Mouse (Mus musculus): ENCODE data around the gene Dek.

Dek gene

GRCm38 (mm10) chr13:47111185-47111584 lies 5.2 kb upstream of the Dek start:
- no peak for DNase-seq (ENCODE audit: low spot score)

DNA sequence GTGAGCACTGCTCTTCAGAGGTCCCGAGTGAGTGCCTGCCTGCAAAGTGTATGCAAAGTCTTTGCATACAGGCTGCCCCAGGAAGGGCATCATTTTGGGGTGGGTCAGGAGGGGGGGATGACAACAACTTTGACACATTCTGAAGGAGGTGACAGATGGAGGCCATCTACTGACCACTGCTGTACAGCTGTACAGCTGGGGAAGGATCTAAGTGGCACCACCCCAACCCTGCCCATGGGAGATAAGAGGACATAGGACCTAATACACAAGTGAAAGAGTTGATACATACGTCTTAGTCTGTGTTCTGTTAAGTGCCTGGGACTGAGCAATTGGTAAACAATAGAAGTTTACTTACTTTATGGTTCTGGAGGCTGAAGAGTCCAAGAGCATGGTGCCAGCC lies 3.2 kb upstream of the Dek start:
- DNase-seq (ENCODE audit: low spot score): no peak

- DNase-seq (ENCODE audit: low spot score): no peak
Measured at GRCm38 (mm10) chr13:47106580-47106888, 533 bp upstream of the Dek start.

GRCm38 (mm10) chr13:47104856-47105541 lies 1.0 kb downstream of the Dek start:
- no peak for DNase-seq (ENCODE audit: low spot score)

GRCm38 (mm10) chr13:47104146-47104545 lies 1.9 kb downstream of the Dek start:
- no peak for DNase-seq (ENCODE audit: low spot score)

DNA sequence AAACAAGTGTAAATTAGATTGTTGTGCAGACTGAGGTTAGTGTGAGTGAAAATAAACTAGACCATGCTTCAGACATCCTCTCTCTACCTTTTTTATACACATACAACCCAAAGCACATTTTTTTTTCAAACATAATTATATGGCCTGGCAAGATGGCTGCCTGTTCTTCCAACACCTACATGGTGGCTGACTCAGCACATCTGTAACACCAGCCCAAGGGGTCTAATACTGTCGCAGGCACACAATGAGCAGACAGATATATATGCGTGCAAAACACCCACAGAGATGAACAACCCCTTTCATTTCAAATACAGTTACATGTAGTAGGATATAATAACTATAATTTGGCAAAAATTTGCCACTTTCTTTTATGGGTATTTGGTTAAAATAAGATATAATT lies 5.4 kb downstream of the Dek start:
- DNase-seq (ENCODE audit: low spot score): no peak

- DNase-seq (ENCODE audit: low spot score): no peak
Measured at GRCm38 (mm10) chr13:47099265-47099664, 6.7 kb downstream of the Dek start.

DNA sequence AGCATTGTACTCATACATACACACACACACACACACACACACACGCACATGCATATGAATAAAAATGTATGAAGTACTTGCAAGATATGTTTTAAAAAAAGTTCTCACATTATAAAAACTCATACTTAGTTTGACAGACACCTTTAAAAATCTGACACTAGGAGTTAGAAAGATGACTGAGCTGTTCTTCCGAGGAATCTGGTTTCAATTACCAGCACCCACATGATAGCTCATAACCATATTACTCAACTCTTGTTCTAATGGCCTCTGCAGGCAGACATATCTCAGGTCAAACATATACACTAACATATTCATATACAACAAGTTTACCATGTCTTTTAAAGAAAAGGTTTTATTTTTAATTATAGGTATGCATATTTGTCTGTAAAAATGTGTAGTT lies 9.4 kb downstream of the Dek start:
- no peak for DNase-seq (ENCODE audit: low spot score)

DNA sequence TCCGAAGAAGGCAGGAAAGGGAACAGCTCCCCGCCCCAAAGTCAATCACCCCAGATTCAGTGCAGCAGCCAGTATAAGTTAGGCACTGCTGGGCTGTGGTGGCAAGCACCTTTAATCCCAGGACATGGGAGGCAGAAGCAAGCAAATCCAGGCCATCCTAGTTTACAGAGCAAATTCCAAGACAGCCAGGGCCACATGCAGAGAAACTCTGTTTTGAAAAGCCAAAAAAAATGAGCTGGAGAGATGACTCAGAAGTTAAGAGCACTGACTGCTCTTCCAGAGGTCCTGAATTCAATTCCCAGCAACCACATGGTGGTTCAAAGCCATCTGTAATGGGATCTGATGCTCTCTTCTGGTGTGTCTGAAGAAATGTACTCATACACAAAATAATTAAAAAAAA lies 12.2 kb downstream of the Dek start:
- no peak for DNase-seq (ENCODE audit: low spot score)

DNA sequence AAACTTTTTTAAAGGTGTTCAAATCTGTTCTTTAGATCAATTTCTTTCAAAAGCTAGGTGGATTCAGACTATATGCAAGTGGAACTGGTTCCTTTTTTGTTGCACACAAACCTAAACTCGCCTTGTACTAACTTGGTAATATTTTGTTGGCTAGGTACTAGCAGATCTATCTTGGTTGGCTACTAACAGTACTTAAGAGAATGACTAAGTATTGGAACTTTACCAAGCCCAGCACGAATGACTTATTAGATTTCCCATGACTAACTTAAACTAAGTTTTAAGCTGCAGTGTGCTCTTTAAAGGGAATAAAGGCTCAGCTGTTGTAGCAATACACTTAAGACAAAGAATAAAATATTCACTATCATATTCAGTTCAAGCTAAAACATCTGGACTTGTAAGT lies 16.7 kb downstream of the Dek start:
- DNase-seq (ENCODE audit: low spot score): no peak

GRCm38 (mm10) chr13:47088433-47088832 lies 17.6 kb downstream of the Dek start:
- no peak for DNase-seq (ENCODE audit: low spot score)

GRCm38 (mm10) chr13:47080905-47081505 lies 25.0 kb downstream of the Dek start:
- DNase-seq (ENCODE audit: low spot score): no peak

GRCm38 (mm10) chr13:47078799-47079198 lies 27.2 kb downstream of the Dek start:
- no peak for DNase-seq (ENCODE audit: low spot score)

DNA sequence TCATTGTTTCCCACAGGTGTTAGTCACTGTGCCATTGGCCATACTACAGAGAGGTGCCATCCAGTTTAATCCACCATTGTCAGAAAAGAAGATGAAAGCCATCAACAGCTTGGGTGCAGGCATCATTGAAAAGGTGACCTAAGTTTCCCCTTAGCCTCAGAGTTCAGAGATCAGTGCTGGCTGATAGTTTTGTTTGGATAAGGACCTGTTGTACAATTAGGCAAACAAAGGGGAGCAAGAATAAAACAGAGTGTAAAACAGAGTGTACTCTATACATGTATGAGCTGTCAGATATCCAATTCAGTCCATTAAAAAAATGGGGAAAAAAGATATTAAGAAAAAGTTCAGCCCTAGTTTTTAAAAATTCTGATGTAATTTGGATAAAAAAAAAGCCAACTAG lies 28.6 kb downstream of the Dek start:
- no peak for DNase-seq (ENCODE audit: low spot score)

- no peak for DNase-seq (ENCODE audit: low spot score)
Measured at GRCm38 (mm10) chr13:47076156-47076555, 29.8 kb downstream of the Dek start.

- no peak for DNase-seq (ENCODE audit: low spot score)
Measured at GRCm38 (mm10) chr13:47072484-47072883, 33.5 kb downstream of the Dek start.

DNA sequence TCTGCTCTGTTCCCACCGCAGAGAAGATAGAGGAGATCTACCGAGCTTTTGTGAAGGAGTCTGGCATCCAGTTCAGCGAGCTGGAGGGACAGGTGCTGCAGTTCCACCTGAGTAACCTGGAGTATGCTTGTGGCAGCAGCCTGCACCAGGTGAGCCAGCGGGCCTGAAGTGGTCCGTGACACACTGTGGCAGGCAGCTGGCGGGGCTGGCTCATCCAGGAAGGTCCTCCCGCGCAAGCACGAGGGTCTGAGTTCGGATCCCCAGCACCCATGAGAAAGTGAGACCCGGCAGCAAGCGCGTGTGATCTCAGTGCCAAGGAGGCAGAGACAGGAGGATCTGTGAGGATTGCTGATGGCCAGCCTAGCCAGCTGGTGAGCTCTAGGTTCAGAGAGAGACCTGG lies 34.1 kb downstream of the Dek start:
- no peak for DNase-seq (ENCODE audit: low spot score)

GRCm38 (mm10) chr13:47070329-47071080 lies 35.5 kb downstream of the Dek start:
- no peak for DNase-seq (ENCODE audit: low spot score)

DNA sequence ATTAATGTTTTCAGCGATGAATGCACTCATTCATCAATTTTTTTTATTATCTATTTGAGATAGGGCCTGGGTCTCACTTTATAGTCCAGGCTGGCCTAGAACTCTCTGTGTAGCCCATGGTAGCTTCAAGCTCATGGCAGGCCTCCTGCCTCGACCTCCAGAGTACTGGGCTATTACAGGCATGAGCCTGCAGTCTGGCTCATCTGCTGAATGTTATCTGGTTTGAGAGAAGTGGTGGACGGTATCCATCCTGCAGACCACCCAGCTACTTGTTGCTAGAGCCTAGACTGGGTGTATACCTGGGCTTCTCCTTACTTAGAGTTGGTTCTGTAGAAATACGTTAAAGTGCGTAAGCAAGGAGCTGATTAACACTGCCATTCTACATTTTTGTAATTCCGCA lies 39.0 kb downstream of the Dek start:
- DNase-seq (ENCODE audit: low spot score): no peak

GRCm38 (mm10) chr13:47066516-47066915 lies 39.5 kb downstream of the Dek start:
- DNase-seq (ENCODE audit: low spot score): no peak

DNA sequence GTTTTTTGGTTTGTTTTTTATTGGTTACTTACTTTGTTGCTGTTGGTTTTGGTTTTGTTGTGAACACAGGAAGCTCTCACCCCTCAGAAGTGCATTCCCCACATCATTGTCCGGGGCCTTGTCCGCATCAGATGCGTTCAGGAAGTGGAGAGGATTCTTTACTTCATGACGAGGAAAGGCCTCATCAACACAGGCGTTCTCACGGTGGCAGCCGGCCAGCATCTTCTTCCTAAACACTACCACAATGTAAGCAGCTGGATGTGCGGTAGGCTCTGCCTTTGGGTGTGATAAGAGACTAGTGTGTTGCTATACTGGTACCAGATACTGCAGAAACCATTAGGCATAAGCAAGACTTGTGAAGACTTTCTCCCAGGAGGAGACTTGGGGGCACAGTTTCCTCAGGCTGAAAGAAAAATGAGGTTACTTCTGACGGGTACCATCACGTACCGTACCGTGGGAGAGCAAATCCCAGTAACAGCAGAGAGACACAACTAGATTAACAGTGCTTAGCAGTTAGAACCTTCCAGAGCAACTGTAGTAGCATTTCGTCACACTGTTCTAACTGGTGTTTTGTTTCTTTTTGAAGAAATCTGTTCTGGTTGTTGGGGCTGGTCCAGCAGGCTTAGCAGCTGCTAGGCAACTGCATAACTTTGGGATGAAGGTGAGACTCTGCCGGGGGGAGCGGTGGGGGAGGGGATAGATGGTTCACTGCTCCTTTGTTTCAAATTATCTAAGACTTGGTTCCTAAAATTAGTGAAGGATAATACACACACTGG lies 41.8 kb downstream of the Dek start:
- DNase-seq (ENCODE audit: low spot score): no peak

DNA sequence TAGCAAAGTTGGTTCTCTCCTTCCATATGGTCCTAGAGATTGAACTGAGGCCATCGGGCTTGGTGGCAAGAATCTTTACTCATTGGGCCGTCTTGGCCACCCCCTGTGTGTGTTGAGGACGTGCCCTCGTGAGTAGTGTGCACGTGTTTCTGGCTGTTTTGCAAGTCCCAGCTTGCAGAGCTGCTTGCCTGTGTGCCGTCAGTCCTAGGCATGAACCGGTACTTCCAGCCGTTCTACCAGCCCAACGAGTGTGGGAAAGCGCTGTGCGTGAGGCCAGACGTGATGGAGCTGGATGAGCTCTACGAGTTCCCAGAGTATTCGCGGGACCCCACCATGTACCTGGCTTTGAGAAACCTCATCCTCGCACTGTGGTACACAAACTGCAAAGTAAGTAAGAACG lies 43.2 kb downstream of the Dek start:
- no peak for DNase-seq (ENCODE audit: low spot score)

- DNase-seq (ENCODE audit: low spot score): no peak
Measured at GRCm38 (mm10) chr13:47056781-47057180, 49.2 kb downstream of the Dek start.

Measured in ovary, postnatal 10 days (tissue).